Mouse (Mus musculus): ENCODE data around the gene Rassf10. TPM values are rescaled to one million over a fixed set of nuclear protein-coding genes. Genes with fewer than 3 reads are reported as not detected.
A peak's percentile ranks its signal among the peaks of the same experiment; 100 is the strongest.
"Not testable (repeated sequence)": the region's sequence is repeated elsewhere in the genome, so short reads cannot be mapped to it uniquely, and the experiment has no call there.

The Rassf10 gene
- polyA plus RNA-seq, 1 experiment from 2014 or later = 2.6 TPM

DNA sequence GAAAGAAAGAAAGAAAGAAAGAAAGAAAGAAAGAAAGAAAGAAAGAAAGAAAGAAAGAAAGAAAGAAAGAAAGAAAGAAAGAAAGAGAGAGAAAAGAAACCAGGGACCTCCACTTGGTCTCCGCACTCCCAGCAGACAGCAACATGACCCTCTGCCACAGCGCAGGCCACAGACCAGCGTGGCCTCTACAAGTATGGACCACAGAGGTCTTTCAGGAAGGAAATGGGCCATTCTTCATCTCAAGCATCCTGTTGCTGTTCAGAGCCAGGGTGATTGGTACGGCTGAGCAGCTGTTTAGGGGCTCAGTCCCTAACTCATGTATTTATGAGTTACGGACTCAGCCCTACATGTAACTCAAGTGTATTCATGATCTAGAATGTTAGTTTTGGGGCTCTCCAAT lies 17.9 kb upstream of the Rassf10 start:
- ATAC-seq; H3K4me2 ChIP-seq (replicated peaks); H3K27me3 ChIP-seq (replicated peaks); H3K4me1 ChIP-seq (replicated peaks); H3K4me3 ChIP-seq (replicated peaks); H3K9ac ChIP-seq; H3K27ac ChIP-seq; H3K9me3 ChIP-seq; H3K36me3 ChIP-seq: not testable (repeated sequence)
- 74% methylated on average over 5 of the region's 5 CpGs for WGBS

- WGBS = 85% methylated on average over 8 of the region's 8 CpGs
- Histone ChIP-seq H3K4me1 (replicated peaks) (no peaks in the 10 kb centered on the region), H3K9me3 (no peaks in the 10 kb centered on the region), H3K27ac (no peak overlapping the region), H3K9ac (no peak overlapping the region), H3K4me2 (replicated peaks) (no peak overlapping the region), H3K36me3 (no peaks in the 10 kb centered on the region), H3K4me3 (replicated peaks) (no peak overlapping the region), H3K27me3 (replicated peaks) (no peaks in the 10 kb centered on the region)
- ATAC-seq = no peak
Observed at GRCm38 (mm10) chr7:112937089-112937488, 16.7 kb upstream of the Rassf10 start.

DNA sequence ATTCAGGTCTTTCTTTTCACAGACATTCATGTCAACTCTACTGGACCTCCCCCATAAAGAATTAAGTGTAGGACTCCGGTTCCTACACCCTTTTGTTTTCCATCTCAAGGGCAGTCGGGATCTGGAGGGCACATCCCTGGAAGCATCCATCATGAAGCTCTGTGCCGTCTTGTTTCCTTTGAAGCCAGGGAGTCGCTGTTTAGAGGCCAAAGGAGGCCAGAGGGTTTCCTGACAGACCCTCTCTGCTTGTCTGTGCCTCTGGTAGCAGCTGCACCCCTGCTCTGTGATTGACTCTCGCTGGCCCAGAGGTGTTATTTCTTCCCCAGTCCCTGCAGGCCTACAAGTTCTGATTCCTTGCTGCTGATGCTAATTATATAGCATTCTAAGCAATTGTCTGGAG lies 14.8 kb upstream of the Rassf10 start:
- Histone ChIP-seq H3K27me3 (replicated peaks) (no peaks in the 10 kb centered on the region), H3K27ac (no peak overlapping the region), H3K9ac (no peak overlapping the region), H3K4me1 (replicated peaks) (no peaks in the 10 kb centered on the region), H3K4me2 (replicated peaks) (no peak overlapping the region), H3K4me3 (replicated peaks) (no peak overlapping the region), H3K36me3 (no peaks in the 10 kb centered on the region), H3K9me3 (no peaks in the 10 kb centered on the region)
- no peak for ATAC-seq
- WGBS = 43% methylated on average over 5 of the region's 5 CpGs

DNA sequence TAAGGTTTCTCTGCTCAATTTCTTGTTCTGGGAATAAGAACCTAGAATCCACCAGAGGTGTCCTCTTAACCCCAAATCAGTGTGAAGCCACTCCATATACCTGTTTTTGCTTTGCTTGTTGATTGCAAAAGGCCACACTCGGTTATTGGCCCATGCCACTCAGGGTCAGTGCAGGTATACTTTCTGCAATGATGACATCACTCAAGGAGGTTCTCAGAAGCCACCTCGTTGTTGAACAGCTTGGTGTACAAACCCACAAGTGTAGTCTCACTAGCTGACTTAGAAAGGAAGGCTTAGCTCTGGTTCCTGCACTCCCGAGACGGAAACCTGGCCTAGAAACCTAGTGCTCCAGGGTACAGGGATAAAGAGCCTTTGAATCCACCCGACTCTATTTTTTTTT lies 11.2 kb upstream of the Rassf10 start:
- no peak overlapping the region for H3K9ac ChIP-seq
- H3K27ac ChIP-seq = no peak overlapping the region
- H3K4me2 ChIP-seq (replicated peaks) = no peak overlapping the region
- H3K36me3 ChIP-seq = no peaks in the 10 kb centered on the region
- 60% methylated on average over 5 of the region's 5 CpGs for WGBS
- no peak overlapping the region for H3K4me3 ChIP-seq (replicated peaks)
- no peak for ATAC-seq
- H3K9me3 ChIP-seq = no peaks in the 10 kb centered on the region
- H3K4me1 ChIP-seq (replicated peaks) = no peaks in the 10 kb centered on the region
- H3K27me3 ChIP-seq (replicated peaks) = no peaks in the 10 kb centered on the region

DNA sequence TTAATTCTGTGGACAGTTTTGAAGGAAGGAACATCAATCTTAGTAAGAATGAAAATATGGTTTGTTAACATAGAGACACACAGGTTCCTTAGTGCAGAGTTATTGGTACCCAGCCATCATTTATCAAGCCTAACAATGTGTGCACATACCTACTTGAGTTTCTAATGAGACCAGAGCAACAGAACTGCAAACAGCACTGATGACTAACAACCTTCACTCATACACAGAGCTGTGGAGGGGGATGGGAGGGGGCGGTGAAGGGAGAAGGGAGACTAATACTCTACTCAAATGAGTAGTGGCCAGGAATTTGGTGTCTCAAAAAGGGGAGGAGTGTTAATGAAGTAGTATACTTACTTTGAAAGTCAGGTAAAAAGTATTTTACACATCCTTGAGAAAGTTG lies 10.7 kb upstream of the Rassf10 start:
- ATAC-seq = no peak
- Histone ChIP-seq H3K9ac (no peak overlapping the region), H3K27ac (no peak overlapping the region)

DNA sequence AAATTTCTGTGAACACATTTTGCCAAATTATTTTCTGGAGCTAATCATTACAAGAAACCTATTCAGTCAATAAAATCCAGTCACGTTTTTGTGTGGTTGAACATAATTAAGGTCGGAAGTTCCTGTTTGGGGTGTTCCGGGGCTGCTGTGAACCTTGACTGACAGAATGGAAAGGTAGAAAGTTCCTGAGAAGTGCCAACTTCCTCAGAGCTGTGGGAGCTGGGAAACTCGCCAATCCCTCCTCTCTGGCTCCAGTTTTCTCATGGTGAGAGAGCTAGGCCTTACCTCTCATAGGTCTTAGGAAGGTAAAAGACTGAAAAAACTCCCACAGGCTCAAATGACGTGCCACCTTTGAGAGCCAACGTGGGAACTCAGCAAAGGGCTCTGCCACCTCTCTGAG lies 7.1 kb upstream of the Rassf10 start:
- H3K27me3 ChIP-seq (replicated peaks) = no peaks in the 10 kb centered on the region
- H3K9ac ChIP-seq = no peak overlapping the region
- no peak overlapping the region for H3K27ac ChIP-seq
- 57% methylated on average over 6 of the region's 6 CpGs for WGBS
- ATAC-seq = no peak
- no peak overlapping the region for H3K4me3 ChIP-seq (replicated peaks)
- no peaks in the 10 kb centered on the region for H3K36me3 ChIP-seq
- H3K4me2 ChIP-seq (replicated peaks) = no peak overlapping the region
- H3K9me3 ChIP-seq = no peaks in the 10 kb centered on the region
- no peaks in the 10 kb centered on the region for H3K4me1 ChIP-seq (replicated peaks)

More for the DNA sequence above, 10.7 kb upstream of the Rassf10 start:
- no peaks in the 10 kb centered on the region for H3K36me3 ChIP-seq
- H3K4me2 ChIP-seq (replicated peaks) = no peak overlapping the region
- H3K4me1 ChIP-seq (replicated peaks) = no peaks in the 10 kb centered on the region
- no peaks in the 10 kb centered on the region for H3K9me3 ChIP-seq
- 55% methylated on average over 1 of the region's 1 CpGs for WGBS
- H3K27me3 ChIP-seq (replicated peaks) = no peaks in the 10 kb centered on the region
- no peak overlapping the region for H3K4me3 ChIP-seq (replicated peaks)

DNA sequence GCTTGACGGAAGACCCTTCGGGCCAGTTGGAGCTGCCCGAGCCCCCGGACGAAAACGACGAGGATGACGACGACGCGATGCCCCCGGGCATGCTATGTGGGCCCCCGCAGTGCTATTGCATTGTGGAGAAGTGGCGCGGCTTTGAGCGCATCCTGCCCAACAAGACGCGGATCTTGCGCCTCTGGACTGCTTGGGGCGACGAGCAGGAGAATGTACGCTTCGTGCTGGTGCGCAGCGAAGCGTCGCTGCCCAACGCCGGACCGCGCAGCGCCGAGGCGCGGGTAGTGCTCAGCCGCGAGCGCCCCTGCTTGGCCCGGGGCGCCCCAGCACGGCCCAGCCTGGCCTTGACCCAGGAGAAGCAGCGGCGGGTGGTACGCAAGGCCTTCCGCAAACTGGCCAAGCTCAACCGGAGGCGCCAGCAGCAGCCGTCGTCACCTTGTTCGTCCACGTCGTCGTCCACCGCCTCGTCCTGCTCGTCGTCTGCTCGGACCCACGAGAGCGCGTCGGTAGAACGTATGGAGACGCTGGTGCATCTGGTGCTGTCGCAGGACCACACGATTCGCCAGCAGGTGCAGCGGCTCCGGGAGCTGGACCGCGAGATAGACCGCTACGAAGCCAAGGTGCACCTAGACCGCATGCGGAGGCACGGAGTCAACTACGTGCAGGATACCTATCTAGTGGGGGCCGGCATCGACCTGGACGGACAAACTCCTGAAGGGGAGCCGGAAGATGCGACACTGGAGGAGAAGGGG lies 765 bp downstream of the Rassf10 start:
- H3K9me3 ChIP-seq = no peaks in the 10 kb centered on the region
- peak overlapping the region; percentile 52 for H3K4me3 ChIP-seq (replicated peaks)
- peak overlapping the region; percentile 97 for H3K4me2 ChIP-seq (replicated peaks)
- 1% methylated on average over 82 of the region's 82 CpGs for WGBS
- ATAC-seq = peak; percentile 15; the same call in 1 of the 2 replicates
- H3K36me3 ChIP-seq = no peaks in the 10 kb centered on the region
- peaks cover 23% of the 10 kb centered on the region for H3K4me1 ChIP-seq (replicated peaks)
- H3K27me3 ChIP-seq (replicated peaks) = peaks cover 18% of the 10 kb centered on the region
- no peak overlapping the region for H3K27ac ChIP-seq
- peak overlapping the region; percentile 52 for H3K9ac ChIP-seq

DNA sequence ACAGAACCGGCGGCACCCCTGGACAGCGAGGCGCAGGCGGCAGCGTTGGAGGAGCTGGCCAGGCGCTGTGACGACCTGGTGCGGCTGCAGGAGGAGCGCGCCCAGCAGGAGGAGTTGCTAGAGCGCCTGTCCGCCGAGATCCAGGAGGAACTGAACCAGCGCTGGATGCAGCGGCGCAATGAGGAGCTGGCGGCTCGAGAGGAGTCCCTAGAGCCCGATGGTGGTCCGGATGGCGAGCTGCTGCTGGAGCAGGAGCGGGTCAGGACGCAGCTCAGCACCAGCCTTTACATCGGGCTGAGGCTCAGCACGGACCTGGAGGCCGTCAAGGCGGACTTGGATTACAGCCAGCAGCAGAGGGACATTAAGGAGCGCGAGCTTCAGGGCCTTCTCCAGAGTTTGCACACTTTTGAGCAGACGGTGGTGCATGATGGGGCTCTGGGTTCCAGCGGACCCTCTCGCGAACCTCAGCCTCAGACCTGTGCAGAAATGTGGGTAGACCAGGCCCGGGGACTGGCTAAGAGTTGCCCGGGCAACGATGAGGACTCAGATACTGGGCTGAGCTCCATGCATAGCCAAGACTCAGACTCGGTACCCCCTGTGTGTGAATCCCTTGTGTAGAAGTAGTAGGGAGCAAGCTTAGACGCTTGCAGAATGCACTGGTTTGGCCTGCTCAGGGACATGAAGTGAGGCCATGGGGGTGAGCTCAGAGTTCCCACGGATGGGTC lies 1.5 kb downstream of the Rassf10 start:
- no peak overlapping the region for H3K27ac ChIP-seq
- H3K36me3 ChIP-seq = no peaks in the 10 kb centered on the region
- H3K9ac ChIP-seq = peak overlapping the region; percentile 28; the same call in 1 of the 2 replicates
- peak; percentile 61 for ATAC-seq
- no peaks in the 10 kb centered on the region for H3K9me3 ChIP-seq
- peaks cover 18% of the 10 kb centered on the region for H3K27me3 ChIP-seq (replicated peaks)
- 4% methylated on average over 40 of the region's 40 CpGs for WGBS
- peak overlapping the region; percentile 97 for H3K4me2 ChIP-seq (replicated peaks)
- peak overlapping the region; percentile 52 for H3K4me3 ChIP-seq (replicated peaks)
- peaks cover 23% of the 10 kb centered on the region for H3K4me1 ChIP-seq (replicated peaks)

GRCm38 (mm10) chr7:112955955-112956354 lies 2.2 kb downstream of the Rassf10 start:
- Histone ChIP-seq H3K36me3 (no peaks in the 10 kb centered on the region), H3K27ac (no peak overlapping the region), H3K27me3 (replicated peaks) (peaks cover 18% of the 10 kb centered on the region), H3K4me2 (replicated peaks) (peak overlapping the region; percentile 97; the same call in 1 of the 2 replicates), H3K4me3 (replicated peaks) (peak overlapping the region; percentile 52; the same call in 1 of the 2 replicates), H3K4me1 (replicated peaks) (peaks cover 23% of the 10 kb centered on the region), H3K9me3 (no peaks in the 10 kb centered on the region), H3K9ac (no peak overlapping the region)
- WGBS = 37% methylated on average over 3 of the region's 3 CpGs
- ATAC-seq = no peak

GRCm38 (mm10) chr7:112956961-112957360 lies 3.2 kb downstream of the Rassf10 start:
- Histone ChIP-seq H3K4me2 (replicated peaks) (peak overlapping the region; percentile 29; the same call in 1 of the 2 replicates), H3K4me1 (replicated peaks) (peaks cover 23% of the 10 kb centered on the region), H3K4me3 (replicated peaks) (no peak overlapping the region), H3K9me3 (no peaks in the 10 kb centered on the region), H3K27ac (no peak overlapping the region), H3K27me3 (replicated peaks) (peaks cover 18% of the 10 kb centered on the region), H3K36me3 (no peaks in the 10 kb centered on the region), H3K9ac (no peak overlapping the region)
- 61% methylated on average over 7 of the region's 7 CpGs for WGBS
- ATAC-seq = no peak

- 53% methylated on average over 6 of the region's 6 CpGs for WGBS
- H3K4me2 ChIP-seq (replicated peaks) = no peak overlapping the region
- no peak overlapping the region for H3K4me3 ChIP-seq (replicated peaks)
- no peaks in the 10 kb centered on the region for H3K36me3 ChIP-seq
- no peak for ATAC-seq
- no peak overlapping the region for H3K27ac ChIP-seq
- H3K9me3 ChIP-seq = no peaks in the 10 kb centered on the region
- H3K9ac ChIP-seq = no peak overlapping the region
- H3K27me3 ChIP-seq (replicated peaks) = peaks cover 18% of the 10 kb centered on the region
- H3K4me1 ChIP-seq (replicated peaks) = peaks cover 23% of the 10 kb centered on the region
Observed at GRCm38 (mm10) chr7:112957630-112958029, 3.9 kb downstream of the Rassf10 start.

DNA sequence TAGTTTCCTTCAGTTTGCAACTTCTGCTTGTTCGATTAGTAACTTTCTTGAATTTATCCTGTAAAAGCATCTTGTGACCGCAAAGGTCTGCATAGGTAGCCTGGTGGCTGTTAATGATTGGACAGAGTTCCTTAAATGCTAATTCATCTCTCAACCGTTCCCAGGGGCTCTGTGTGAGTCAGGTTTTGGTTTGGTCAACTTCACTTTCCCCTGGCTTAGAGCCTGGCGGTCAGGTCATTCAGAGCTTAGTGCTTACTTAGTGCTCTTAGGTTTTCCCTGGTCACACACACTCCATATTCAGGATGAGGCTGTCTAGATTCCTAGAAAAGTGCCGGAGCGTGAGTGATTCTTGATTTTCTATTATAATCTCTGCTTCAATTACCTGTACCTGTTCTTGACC lies 12.6 kb downstream of the Rassf10 start:
- 0 out of 2 replicates have a peak overlapping the region, but pooled peaks have one; percentile 17 for H3K4me2 ChIP-seq (replicated peaks)
- WGBS = 43% methylated on average over 6 of the region's 6 CpGs

More for the DNA sequence above, 12.6 kb downstream of the Rassf10 start:
- H3K9ac ChIP-seq = no peak overlapping the region
- no peaks in the 10 kb centered on the region for H3K36me3 ChIP-seq
- no peak overlapping the region for H3K4me3 ChIP-seq (replicated peaks)
- no peaks in the 10 kb centered on the region for H3K27me3 ChIP-seq (replicated peaks)
- ATAC-seq = peak; percentile 36; the same call in 1 of the 2 replicates
- H3K9me3 ChIP-seq = no peaks in the 10 kb centered on the region
- no peaks in the 10 kb centered on the region; the same call in 1 of the 2 replicates for H3K4me1 ChIP-seq (replicated peaks)
- no peak overlapping the region for H3K27ac ChIP-seq
